Mouse (Mus musculus) forebrain, embryonic 12.5 days (tissue): Measurements from ENCODE around the gene Dnase2b. TPM values are rescaled to one million over a fixed set of nuclear protein-coding genes. Genes with fewer than 3 reads are reported as not detected.

ENCODE experiments used
- ATAC-seq: fragments of 200-750 bp; cut with Nextera tagmentation; 2 replicates; pipeline ENCODE4 v1.8.0; 2017; ENCODE audit warnings: moderate TSS enrichment; ENCODE audit not compliant: low FRiP score
- H3K27ac ChIP-seq: fragments of 300-500 bp; sonication (generic); 2 replicates; pipeline ENCODE4 v1.5.1; 2016; ENCODE audit warnings: mild to moderate bottlenecking
- H3K27me3 ChIP-seq: fragments of 300-500 bp; sonication (generic); 2 replicates; pipeline ENCODE4 v1.6.1; 2016; ENCODE audit warnings: mild to moderate bottlenecking
- H3K36me3 ChIP-seq: fragments of 300-500 bp; sonication (generic); replicated peaks from 2 replicates; pipeline ENCODE4 v1.6.1; 2016; ENCODE audit warnings: mild to moderate bottlenecking
- H3K4me1 ChIP-seq: fragments of 300-500 bp; sonication (generic); 2 replicates; pipeline ENCODE4 v1.6.1; 2016
- H3K4me2 ChIP-seq: fragments of 300-500 bp; sonication (generic); 2 replicates; pipeline ENCODE4 v1.6.1; 2016; ENCODE audit warnings: mild to moderate bottlenecking, moderate library complexity
- H3K4me3 ChIP-seq: fragments of 300-500 bp; sonication (generic); replicated peaks from 2 replicates; pipeline ENCODE4 v1.5.1; 2016; ENCODE audit warnings: mild to moderate bottlenecking
- H3K9ac ChIP-seq: fragments of 300-500 bp; sonication (generic); 2 replicates; pipeline ENCODE4 v1.6.1; 2016; ENCODE audit warnings: mild to moderate bottlenecking
- H3K9me3 ChIP-seq: fragments of 300-500 bp; sonication (generic); 2 replicates; pipeline ENCODE4 v1.6.1; 2016
- WGBS: fragments of 180-500 bp; shearing (Covaris S2); methylation state at CpG from one replicate; pipeline ENCODE4 v1.1.7; 2016; 5-methylcytosine and 5-hydroxymethylcytosine counted together
- polyA plus RNA-seq: library from polyadenylated mRNA; unstranded; fragments of >200 nt; fragmentation: Nextera tagmentation; extraction: Ambion mirVana; gene quantifications from 2 replicates; pipeline ENCODE4 v1.2.1, GENCODE M21; 2016

Dnase2b gene
- polyA plus RNA-seq, 1 experiment from 2014 or later = not detected

DNA sequence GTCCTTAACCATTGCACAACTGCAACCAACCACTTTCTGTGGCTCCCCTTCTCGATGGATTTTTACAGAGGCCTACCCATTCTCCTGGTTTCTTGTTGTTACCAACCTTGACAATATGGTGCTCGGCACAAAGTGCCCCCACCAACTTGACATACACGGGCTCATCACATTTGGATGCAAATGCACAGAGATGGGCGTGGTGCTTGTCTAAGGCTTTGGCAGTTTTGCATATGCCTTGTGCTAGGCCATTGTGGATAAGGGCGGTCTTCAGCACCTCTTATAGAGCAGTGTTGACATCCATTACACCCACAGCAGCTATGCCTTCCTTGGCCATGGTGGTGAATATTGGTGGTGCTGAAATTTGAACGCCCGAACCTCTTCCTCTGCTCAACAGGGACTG is 52.5 kb downstream of the Dnase2b start:
- Histone ChIP-seq H3K27me3 (no peaks in the 10 kb centered on the region), H3K27ac (no peak overlapping the region), H3K4me1 (0 out of 2 replicates have a peak, but pooled peaks cover 4% of the 10 kb centered on the region), H3K9ac (no peak overlapping the region), H3K9me3 (no peaks in the 10 kb centered on the region), H3K36me3 (no peaks in the 10 kb centered on the region), H3K4me3 (no peak overlapping the region), H3K4me2 (no peak overlapping the region)
- no peak for ATAC-seq
- WGBS = 91% methylated on average over 7 of the region's 7 CpGs

DNA sequence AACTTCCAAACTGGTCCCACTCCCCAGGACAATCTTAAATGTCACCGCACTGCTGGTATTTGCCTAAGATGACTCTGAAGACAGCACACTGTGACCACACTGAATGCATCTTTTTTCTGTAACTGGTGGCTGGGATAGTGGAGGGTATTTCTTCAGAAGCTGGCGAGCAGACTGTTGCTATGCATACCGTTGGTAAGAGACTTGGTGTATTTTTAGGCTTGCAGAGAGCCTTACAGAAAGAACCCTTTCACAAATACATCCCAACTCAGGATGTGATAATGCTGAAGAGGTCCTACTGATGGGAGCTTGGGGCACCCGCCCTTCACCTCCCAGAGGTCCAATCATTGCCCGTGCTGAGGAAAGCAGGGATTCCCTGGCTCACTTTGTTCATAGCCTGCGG is 57.9 kb downstream of the Dnase2b start:
- H3K27me3 ChIP-seq = no peaks in the 10 kb centered on the region
- H3K4me1 ChIP-seq = no peaks in the 10 kb centered on the region
- no peak overlapping the region for H3K9ac ChIP-seq
- no peak overlapping the region for H3K4me3 ChIP-seq
- no peak for ATAC-seq
- no peaks in the 10 kb centered on the region for H3K36me3 ChIP-seq
- H3K9me3 ChIP-seq = no peaks in the 10 kb centered on the region
- 86% methylated on average over 6 of the region's 6 CpGs for WGBS
- no peak overlapping the region for H3K4me2 ChIP-seq
- H3K27ac ChIP-seq = no peak overlapping the region

DNA sequence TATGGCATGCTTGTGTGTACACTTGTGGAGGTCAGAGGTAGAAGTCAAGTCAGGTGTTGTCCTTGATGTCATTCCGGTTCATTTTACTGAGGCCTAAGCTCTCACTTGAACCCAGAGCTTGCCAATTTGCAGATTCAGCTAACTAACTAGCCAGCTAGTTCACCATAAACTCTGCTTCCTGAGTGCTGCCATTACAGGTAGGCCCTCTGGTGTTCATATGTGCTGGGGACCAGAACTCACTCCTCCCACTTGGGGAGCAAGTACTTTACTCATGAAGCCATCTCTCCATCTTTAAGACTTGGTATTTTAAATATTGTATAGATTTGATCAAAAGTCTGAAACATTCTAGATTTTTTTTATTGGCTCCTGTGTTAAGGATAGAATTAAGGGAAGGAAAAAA is 58.8 kb downstream of the Dnase2b start:
- no peaks in the 10 kb centered on the region for H3K4me1 ChIP-seq
- no peaks in the 10 kb centered on the region for H3K36me3 ChIP-seq
- H3K27me3 ChIP-seq = no peaks in the 10 kb centered on the region
- H3K9me3 ChIP-seq = no peaks in the 10 kb centered on the region
- WGBS = 71% methylated on average over 1 of the region's 1 CpGs
- no peak overlapping the region for H3K9ac ChIP-seq
- no peak overlapping the region for H3K4me3 ChIP-seq
- no peak overlapping the region for H3K27ac ChIP-seq
- no peak for ATAC-seq
- H3K4me2 ChIP-seq = no peak overlapping the region

DNA sequence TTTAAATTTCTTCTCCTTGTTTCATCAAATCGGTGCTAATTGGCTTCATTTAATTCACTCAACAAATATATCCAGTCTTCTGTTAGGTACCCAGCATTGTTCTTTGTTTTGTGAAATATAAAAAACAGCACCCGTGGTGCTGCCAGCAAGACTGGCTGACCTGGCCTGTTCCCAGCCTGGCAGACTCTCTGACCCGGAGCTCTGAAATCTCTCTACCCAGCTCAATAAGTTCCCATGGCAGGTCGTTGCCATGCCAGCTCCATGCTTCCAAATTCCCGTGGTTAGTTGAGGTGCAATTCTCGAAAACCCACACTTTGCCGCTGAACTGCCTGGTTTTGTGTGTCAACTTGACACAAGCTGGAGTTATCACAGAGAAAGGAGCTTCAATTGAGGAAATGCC is 60.6 kb downstream of the Dnase2b start:
- no peaks in the 10 kb centered on the region for H3K9me3 ChIP-seq
- no peaks in the 10 kb centered on the region for H3K36me3 ChIP-seq
- H3K4me2 ChIP-seq = no peak overlapping the region
- H3K9ac ChIP-seq = no peak overlapping the region
- H3K4me1 ChIP-seq = no peaks in the 10 kb centered on the region
- H3K27me3 ChIP-seq = no peaks in the 10 kb centered on the region
- no peak overlapping the region for H3K4me3 ChIP-seq
- 85% methylated on average over 7 of the region's 7 CpGs for WGBS
- ATAC-seq = no peak
- no peak overlapping the region for H3K27ac ChIP-seq

DNA sequence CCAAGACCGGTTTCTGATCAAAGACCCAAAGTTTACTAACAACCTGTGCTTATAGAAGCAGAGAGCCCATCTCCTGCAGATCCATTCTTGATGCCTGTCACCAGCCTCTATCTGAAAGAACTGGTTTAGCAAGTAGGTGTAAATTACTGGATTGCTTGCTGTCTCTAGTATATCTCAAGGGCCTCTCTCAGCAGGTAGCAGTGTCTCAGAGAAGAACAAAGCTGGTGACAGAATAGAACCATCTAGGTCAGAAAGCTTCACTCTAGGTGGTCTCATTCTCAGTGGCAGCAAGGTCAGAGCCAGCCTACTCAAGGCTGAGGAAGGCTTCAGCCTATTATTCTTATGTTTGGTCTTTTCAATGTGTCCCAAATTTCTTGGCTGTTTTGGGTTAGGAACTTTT is 71.8 kb downstream of the Dnase2b start:
- ATAC-seq = no peak
- no peak overlapping the region for H3K9ac ChIP-seq

DNA sequence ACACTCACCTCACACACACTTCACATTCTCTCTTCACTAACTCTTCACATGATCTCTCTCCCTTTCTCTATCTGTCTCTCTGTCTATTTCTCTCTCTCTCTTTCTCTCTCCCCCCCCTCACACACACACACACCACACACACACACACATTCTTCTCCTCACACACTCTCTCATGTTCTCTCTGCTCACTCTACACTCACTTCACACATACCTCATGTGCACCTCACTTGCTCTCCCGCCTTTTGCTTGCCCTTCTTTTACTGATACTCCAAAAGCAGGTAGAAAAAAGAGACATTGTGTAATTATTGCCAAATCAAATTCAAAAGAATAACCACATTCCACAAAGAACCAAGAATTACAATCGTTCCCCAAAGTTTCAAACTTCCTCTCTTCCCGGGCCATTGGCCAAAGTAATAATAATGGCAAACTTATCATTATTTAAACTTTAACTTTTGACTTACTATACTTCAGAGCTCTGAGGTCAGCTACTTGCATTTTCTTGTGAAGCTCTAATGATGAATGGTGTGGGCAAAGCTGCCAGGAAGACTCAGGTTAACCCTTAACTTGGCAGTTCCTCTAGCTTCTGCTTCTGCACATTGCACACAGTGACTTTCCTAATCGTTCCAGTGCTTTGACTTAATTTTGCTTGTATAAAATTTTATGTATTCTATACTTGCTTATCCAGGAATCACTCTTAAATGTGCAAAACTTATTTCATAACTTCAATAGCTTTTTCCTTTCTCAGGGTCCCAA is 74.7 kb downstream of the Dnase2b start:
- H3K4me1 ChIP-seq = no peaks in the 10 kb centered on the region
- H3K9ac ChIP-seq = no peak overlapping the region
- H3K36me3 ChIP-seq = no peaks in the 10 kb centered on the region
- H3K9me3 ChIP-seq = no peaks in the 10 kb centered on the region
- H3K4me2 ChIP-seq = no peak overlapping the region
- H3K4me3 ChIP-seq = no peak overlapping the region
- ATAC-seq = no peak
- 94% methylated on average over 4 of the region's 4 CpGs for WGBS
- H3K27ac ChIP-seq = no peak overlapping the region
- no peaks in the 10 kb centered on the region for H3K27me3 ChIP-seq

More for the DNA sequence above, 71.8 kb downstream of the Dnase2b start:
- Histone ChIP-seq H3K4me2 (no peak overlapping the region), H3K4me3 (no peak overlapping the region), H3K9me3 (no peaks in the 10 kb centered on the region), H3K27ac (no peak overlapping the region), H3K4me1 (no peaks in the 10 kb centered on the region), H3K36me3 (no peaks in the 10 kb centered on the region), H3K27me3 (no peaks in the 10 kb centered on the region)
- WGBS = 62% methylated on average over 1 of the region's 1 CpGs

DNA sequence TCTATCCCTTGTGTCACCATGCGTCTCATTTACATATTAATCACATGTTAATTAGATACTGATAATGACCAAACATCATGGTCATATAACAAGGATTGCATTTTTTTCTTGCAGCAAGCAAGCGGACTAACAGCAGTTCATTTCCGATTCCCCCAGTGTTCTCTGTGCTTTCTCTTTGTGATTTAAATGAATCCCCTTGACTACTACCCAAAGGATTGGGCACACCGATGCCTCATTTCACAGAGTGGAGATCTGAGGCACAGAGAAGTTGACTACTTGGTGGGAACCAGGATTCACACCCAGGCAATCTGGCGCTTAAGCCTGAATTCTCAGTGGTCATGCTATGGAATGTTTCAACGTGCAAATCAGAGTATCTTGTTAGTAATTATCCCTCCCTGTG is 80.4 kb downstream of the Dnase2b start:
- no peak overlapping the region for H3K27ac ChIP-seq
- no peak for ATAC-seq
- H3K4me3 ChIP-seq = no peak overlapping the region
- H3K4me1 ChIP-seq = no peaks in the 10 kb centered on the region
- H3K27me3 ChIP-seq = no peaks in the 10 kb centered on the region
- WGBS = 53% methylated on average over 6 of the region's 6 CpGs
- H3K36me3 ChIP-seq = no peaks in the 10 kb centered on the region
- H3K9ac ChIP-seq = no peak overlapping the region
- no peak overlapping the region for H3K4me2 ChIP-seq
- H3K9me3 ChIP-seq = no peaks in the 10 kb centered on the region

Other genes with a start within 250 kb of the Dnase2b start
- 33.7 and 34.6 TPM in 2 replicates for gene Ssx2ip, start 211.0 kb downstream of the Dnase2b start, polyA plus RNA-seq
- 4.6 and 5.5 TPM in 2 replicates for gene Ctbs, start 165.8 kb downstream of the Dnase2b start, polyA plus RNA-seq
- gene Spata1, start 115.8 kb downstream of the Dnase2b start, polyA plus RNA-seq = 6.9 and 7.7 TPM in 2 replicates
- gene Gng5, start 115.8 kb downstream of the Dnase2b start, polyA plus RNA-seq = 851 and 914 TPM in 2 replicates
- 73.1 and 74.2 TPM in 2 replicates for gene Rpf1, start 94.2 kb downstream of the Dnase2b start, polyA plus RNA-seq
- gene Uox, start 45.2 kb downstream of the Dnase2b start, polyA plus RNA-seq = not detected in 2 replicates
- not detected in 2 replicates for gene 4930503B20Rik, start 35.7 kb upstream of the Dnase2b start, polyA plus RNA-seq
- 0.91 and 1.1 TPM in 2 replicates for gene Samd13, start 70.0 kb upstream of the Dnase2b start, polyA plus RNA-seq
- 92.2 and 103 TPM in 2 replicates for gene Prkacb, start 197.4 kb upstream of the Dnase2b start, polyA plus RNA-seq
- gene Ttll7, start 236.8 kb upstream of the Dnase2b start, polyA plus RNA-seq = 5.3 and 6.1 TPM in 2 replicates